Mouse (Mus musculus) testis, adult 2 months (tissue): ENCODE data around the gene Asb8. TPM values are rescaled to one million over a fixed set of nuclear protein-coding genes. Genes with fewer than 3 reads are reported as not detected.
A peak's percentile ranks its signal among the peaks of the same experiment; 100 is the strongest.

Experiments
- H3K27ac ChIP-seq: fragments of 200-500 bp; 2 replicates; pipeline ENCODE4 v1.5.1; 2012; ENCODE audit warnings: low read depth, low read length; ENCODE audit not compliant: control insufficient read depth, insufficient read depth
- H3K27me3 ChIP-seq: fragments of 200-500 bp; 2 replicates; pipeline ENCODE4 v1.6.1; 2012; ENCODE audit warnings: mild to moderate bottlenecking, low read length, moderate library complexity; ENCODE audit not compliant: control insufficient read depth, insufficient read depth
- H3K36me3 ChIP-seq: fragments of 200-500 bp; 2 replicates; pipeline ENCODE4 v1.6.1; 2012; ENCODE audit warnings: mild to moderate bottlenecking, low read length; ENCODE audit not compliant: control insufficient read depth, insufficient read depth
- H3K4me1 ChIP-seq: fragments of 200-500 bp; 2 replicates; pipeline ENCODE4 v1.6.1; 2012; ENCODE audit warnings: low read length; ENCODE audit not compliant: control insufficient read depth, insufficient read depth
- H3K4me3 ChIP-seq: fragments of 200-500 bp; 2 replicates; pipeline ENCODE4 v1.5.1; 2012; ENCODE audit warnings: low read depth, mild to moderate bottlenecking, low read length, moderate library complexity, mixed read lengths; ENCODE audit not compliant: control insufficient read depth
- CTCF ChIP-seq: fragments of 200-500 bp; IDR thresholded peaks from 2 replicates; pipeline ENCODE4 v1.5.1; 2012; ENCODE audit warnings: low read depth, mild to moderate bottlenecking, inconsistent platforms, low read length, moderate library complexity; ENCODE audit not compliant: control insufficient read depth, insufficient read depth, insufficient replicate concordance
- POLR2A ChIP-seq: fragments of 200-500 bp; IDR thresholded peaks from 2 replicates; pipeline ENCODE4 v1.6.1; 2012; ENCODE audit warnings: low read depth, mild to moderate bottlenecking, inconsistent platforms, low read length, moderate library complexity; ENCODE audit not compliant: control insufficient read depth
- polyA plus RNA-seq: library from polyadenylated mRNA; depleted of rRNA; stranded (reverse); fragments of >200 nt; gene quantifications from 2 replicates; pipeline ENCODE4 v1.2.3, GENCODE M21; 2012

Asb8 gene
- polyA plus RNA-seq, 1 experiment, result 132 TPM

DNA sequence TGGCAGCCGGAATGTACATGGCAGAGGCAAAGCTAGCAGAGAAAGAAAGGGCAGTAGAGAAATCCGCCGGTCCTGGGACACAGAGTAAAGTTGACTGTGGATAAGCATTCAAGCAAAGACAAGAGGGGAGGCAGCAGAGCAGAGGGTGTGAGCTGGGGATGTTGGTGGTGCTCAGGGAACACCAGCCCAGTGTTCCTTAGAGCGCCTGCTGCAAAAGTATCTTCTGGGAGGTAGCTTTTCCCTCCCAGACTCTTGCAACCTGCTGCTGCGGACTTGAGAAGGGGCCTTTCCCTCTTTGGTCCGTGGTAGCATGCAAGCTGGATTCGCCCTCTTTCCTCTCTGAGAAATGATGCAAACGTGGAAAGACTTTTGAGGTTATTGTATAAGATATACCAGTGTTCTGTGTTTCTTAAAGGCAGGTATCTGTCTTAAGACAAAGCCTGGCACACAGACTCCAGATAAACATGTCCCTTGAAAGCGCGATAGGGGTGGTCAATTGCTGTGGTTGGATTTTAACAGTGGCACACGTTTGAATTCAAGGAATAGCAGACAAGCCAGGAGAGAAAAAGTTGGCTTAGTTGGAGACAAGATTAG lies 57.6 kb downstream of the Asb8 start:
- no peak overlapping the region; the same call in 1 of the 2 replicates for H3K4me3 ChIP-seq
- H3K36me3 ChIP-seq, result peaks cover 1% of the 10 kb centered on the region; the same call in 1 of the 2 replicates
- peaks cover 7% of the 10 kb centered on the region for H3K4me1 ChIP-seq
- no peaks in the 10 kb centered on the region for H3K27me3 ChIP-seq
- H3K27ac ChIP-seq, result no peak overlapping the region
- TF ChIP-seq CTCF (no peak), POLR2A (no peak)

DNA sequence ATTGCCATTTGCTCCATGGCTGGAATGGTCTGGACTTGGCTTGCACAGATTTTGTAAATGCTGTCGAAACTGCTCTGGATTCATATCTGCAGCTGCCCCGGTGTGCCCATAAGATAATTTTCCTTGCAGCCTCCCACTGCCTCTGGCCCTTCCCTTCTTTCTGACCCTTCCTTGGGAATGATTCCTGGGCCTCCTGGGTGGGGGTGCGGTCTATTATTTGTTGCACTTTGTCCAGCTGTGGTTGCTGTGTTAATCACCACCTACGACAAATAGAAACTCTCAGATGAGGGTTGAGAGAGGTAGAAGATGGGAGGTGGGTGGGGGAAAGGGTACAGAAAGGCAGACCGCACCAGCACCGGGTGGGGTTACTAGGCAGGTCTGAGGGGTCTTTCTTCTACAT lies 58.2 kb downstream of the Asb8 start:
- Histone ChIP-seq H3K27me3 (no peaks in the 10 kb centered on the region), H3K4me1 (peaks cover 7% of the 10 kb centered on the region), H3K36me3 (no peaks in the 10 kb centered on the region), H3K4me3 (no peak overlapping the region), H3K27ac (no peak overlapping the region)
- no peak for TF ChIP-seq POLR2A

DNA sequence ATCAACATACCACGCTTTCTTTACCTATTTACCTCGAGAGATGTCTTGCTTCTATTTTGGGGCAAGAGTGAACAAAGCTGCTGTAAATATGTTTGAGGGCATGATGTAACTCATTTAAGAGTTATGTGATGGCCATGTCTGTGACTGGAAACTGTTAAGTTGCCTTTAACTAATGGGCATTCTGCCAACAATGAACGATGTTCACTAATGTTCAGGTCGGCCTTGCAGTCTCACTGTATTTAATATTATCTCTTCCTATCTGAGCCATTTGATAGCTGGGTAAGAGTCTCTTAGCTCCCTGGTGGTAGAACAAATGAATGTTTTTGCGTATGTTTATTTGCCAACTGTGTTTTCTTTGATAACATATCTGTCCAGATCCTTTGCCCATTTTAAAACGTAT lies 58.9 kb downstream of the Asb8 start:
- Histone ChIP-seq H3K4me3 (no peak overlapping the region), H3K4me1 (peaks cover 7% of the 10 kb centered on the region), H3K27ac (no peak overlapping the region), H3K27me3 (no peaks in the 10 kb centered on the region), H3K36me3 (no peaks in the 10 kb centered on the region)
- TF ChIP-seq POLR2A, result no peak
- no peak for TF ChIP-seq CTCF

DNA sequence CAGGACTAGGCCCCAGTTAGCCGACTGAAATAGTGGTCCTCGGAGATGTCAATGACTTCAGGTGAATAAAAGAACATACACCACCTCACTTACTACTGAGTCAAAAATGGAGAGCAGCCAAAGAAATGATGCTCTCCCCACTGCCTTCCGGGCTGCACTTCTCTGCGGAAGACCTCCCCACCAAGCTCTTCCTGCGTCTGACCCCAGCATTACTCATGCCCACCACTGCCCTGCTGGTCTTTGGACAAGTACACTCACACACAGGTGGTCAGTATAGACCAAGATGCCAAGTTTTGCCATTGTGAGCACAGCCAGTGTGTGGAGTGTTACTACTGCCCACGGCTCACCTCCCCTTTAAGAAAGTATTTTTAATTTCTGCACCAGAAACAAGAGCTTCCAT lies 63.0 kb downstream of the Asb8 start:
- Histone ChIP-seq H3K36me3 (no peaks in the 10 kb centered on the region), H3K27me3 (no peaks in the 10 kb centered on the region), H3K4me1 (no peaks in the 10 kb centered on the region), H3K27ac (no peak overlapping the region), H3K4me3 (no peak overlapping the region)
- TF ChIP-seq POLR2A, result no peak
- no peak for TF ChIP-seq CTCF

DNA sequence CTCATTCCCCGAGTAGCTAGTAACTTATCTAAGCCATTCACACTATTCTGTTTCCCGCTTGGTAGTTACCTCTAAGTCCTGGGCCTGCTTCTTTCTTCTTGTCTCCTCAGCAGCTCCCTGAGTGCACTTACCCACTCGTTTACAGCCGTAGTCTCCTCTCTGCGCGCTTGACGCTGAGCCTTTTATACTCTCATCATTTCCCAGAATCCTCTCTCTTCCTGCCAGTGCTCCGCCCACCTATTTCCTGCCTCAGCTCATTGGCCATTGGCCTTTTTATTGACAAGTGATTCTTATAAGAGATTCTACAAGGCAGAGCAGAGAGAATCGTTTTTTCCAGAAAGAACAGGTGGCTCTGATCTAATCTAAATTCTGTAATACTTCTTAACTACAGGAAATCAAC lies 66.9 kb downstream of the Asb8 start:
- TF ChIP-seq POLR2A (no peak), CTCF (no peak)
- no peak overlapping the region for H3K4me3 ChIP-seq
- no peak overlapping the region for H3K27ac ChIP-seq
- H3K36me3 ChIP-seq, result no peaks in the 10 kb centered on the region; the same call in 1 of the 2 replicates
- H3K4me1 ChIP-seq, result no peaks in the 10 kb centered on the region; the same call in 1 of the 2 replicates
- H3K27me3 ChIP-seq, result no peaks in the 10 kb centered on the region

DNA sequence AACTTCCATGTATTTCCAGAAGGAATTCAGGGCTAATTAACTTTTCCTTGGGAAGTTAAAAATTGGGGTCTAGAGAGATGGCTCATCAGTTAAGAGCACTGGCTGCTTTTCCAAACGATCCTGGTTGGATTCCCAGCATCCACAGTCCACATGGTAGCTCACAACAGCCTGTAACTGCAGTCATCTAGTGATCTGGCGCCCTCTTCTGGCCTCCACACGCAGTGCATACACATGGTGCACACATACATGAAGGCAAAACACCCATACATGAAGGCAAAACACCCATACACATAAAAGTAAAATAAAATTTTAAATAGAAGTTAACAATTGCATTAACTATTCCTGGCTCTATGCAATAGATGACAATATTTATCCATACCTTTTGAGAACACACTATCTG lies 68.5 kb downstream of the Asb8 start:
- no peak overlapping the region for H3K27ac ChIP-seq
- H3K4me3 ChIP-seq, result no peak overlapping the region
- no peaks in the 10 kb centered on the region for H3K27me3 ChIP-seq
- H3K36me3 ChIP-seq, result no peaks in the 10 kb centered on the region; the same call in 1 of the 2 replicates
- TF ChIP-seq CTCF, result peak; percentile 68; the same call in 1 of the 2 replicates
- no peak for TF ChIP-seq POLR2A
- no peaks in the 10 kb centered on the region; the same call in none of the 2 replicates for H3K4me1 ChIP-seq

DNA sequence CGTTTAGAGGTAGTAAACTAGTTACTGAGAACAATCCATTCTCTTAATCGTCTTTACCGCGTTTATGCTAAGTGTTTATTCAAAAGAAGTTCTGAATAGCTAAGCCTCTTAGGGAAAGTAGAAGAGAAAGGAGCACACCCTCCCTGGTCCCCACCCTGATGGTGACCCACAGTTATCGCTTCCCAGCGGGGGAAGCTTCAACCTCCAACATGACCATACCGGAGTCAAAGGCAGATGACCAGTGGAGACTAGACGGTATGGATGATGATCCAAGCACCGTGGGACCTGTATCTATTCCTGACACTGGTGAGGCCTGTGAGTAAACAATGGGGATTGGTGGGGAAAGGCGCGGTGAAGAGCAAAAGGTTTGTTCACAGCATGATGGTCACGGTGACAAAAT lies 70.5 kb downstream of the Asb8 start:
- Histone ChIP-seq H3K27me3 (no peaks in the 10 kb centered on the region), H3K27ac (no peak overlapping the region), H3K4me1 (no peaks in the 10 kb centered on the region; the same call in none of the 2 replicates), H3K4me3 (peak overlapping the region; percentile 74), H3K36me3 (no peaks in the 10 kb centered on the region; the same call in 1 of the 2 replicates)
- TF ChIP-seq CTCF, result no peak
- no peak for TF ChIP-seq POLR2A
